Mouse (Mus musculus): Measurements from ENCODE around the gene St5. TPM values are rescaled to one million over a fixed set of nuclear protein-coding genes. Genes with fewer than 3 reads are reported as not detected.
A peak's percentile ranks its signal among the peaks of the same experiment; 100 is the strongest.

St5 gene
- polyA plus RNA-seq, 1 experiment from 2014 or later: 29.6 TPM

DNA sequence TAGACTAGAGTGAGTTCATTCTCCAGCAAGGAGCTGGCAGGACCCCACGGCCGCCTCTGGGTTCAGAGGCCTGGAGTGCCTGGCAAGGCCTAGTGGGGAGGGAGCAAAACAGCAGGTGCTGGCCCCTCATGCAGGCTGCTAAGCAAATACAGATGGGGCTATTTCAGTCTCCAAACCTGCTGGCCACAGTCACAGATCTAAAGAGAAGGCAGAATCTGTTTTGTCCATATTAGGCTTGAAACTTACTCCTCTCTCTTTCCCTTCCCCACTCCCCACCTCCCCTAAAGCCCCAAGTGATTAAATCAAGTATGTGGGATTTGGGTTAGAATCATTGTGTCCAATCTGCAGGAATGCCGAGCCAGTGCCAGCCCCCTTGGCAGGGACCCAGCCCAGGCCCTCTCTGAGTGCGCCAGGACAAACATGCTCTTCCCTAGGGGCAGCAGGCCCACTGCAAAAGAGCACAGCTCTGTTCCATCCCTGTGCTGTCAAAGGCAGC is 166.9 kb downstream of the St5 start:
- 73% methylated on average over 4 of the region's 4 CpGs for WGBS (ENCODE audit: insufficient replicate concordance)
- ATAC-seq (ENCODE audit: low read depth): no peak
- Histone ChIP-seq H3K4me3 (ENCODE audit: low read depth, low read length) (no peak overlapping the region), H3K9me3 (replicated peaks; ENCODE audit: control insufficient read depth, low read length) (no peaks in the 10 kb centered on the region), H3K4me2 (ENCODE audit: low read depth, low read length) (no peak overlapping the region), H3K4me1 (ENCODE audit: control insufficient read depth, low read depth, low read length) (no peaks in the 10 kb centered on the region), H3K9ac (ENCODE audit: low read depth, low read length) (no peak overlapping the region), H3K36me3 (ENCODE audit: control insufficient read depth, insufficient read depth) (peaks cover 4% of the 10 kb centered on the region), H3K27me3 (ENCODE audit: control insufficient read depth, insufficient read depth, low read depth, low read length) (no peaks in the 10 kb centered on the region), H3K27ac (ENCODE audit: low read length) (no peak overlapping the region)

DNA sequence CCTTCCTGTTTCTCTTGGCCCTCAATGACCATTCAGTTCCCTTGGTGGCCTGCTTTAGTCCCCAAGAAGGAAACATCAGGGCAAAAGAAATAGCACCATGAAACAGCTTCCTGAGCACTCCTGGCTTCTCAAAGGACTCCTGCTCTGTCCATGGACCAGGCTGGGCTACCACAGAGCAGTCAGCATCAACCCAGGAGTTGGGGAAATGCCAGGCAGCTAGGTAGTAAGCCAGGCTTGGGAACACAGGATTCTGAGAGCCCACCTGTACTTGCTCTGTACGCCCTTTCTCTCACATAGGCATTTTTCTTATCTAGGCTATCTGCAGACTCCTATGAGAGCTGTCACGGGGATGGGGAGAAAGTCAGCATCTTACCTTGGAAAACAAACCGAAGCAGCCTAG is 168.5 kb downstream of the St5 start:
- Histone ChIP-seq H3K27ac (ENCODE audit: low read length) (no peak overlapping the region), H3K27me3 (ENCODE audit: control insufficient read depth, insufficient read depth, low read depth, low read length) (no peaks in the 10 kb centered on the region), H3K4me3 (ENCODE audit: low read depth, low read length) (no peak overlapping the region), H3K9ac (ENCODE audit: low read depth, low read length) (no peak overlapping the region), H3K9me3 (replicated peaks; ENCODE audit: control insufficient read depth, low read length) (no peaks in the 10 kb centered on the region), H3K4me1 (ENCODE audit: control insufficient read depth, low read depth, low read length) (no peaks in the 10 kb centered on the region), H3K36me3 (ENCODE audit: control insufficient read depth, insufficient read depth) (peaks cover 4% of the 10 kb centered on the region), H3K4me2 (ENCODE audit: low read depth, low read length) (no peak overlapping the region)
- no peak for ATAC-seq (ENCODE audit: low read depth)
- 70% methylated on average over 3 of the region's 3 CpGs for WGBS (ENCODE audit: insufficient replicate concordance)

DNA sequence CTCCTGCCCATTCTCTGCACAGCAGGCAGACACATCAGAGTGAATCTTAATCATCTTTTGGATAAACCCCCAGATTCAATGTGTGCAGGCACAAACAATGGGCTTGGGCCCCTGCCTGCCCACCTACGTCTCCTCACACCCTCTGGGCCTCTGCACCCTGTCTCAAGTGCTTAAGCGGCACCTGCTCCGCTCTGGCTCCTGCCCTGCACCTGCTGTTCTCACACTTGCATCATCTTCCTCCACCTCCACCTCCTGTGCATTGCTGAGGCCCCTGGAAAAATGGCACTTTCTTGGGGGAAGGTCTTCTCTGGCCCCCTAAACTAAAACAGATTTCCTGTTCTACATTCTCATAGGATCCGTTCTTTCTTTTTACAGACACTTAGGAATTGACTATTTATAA is 169.5 kb downstream of the St5 start:
- Histone ChIP-seq H3K27ac (ENCODE audit: low read length) (no peak overlapping the region), H3K9me3 (replicated peaks; ENCODE audit: control insufficient read depth, low read length) (no peaks in the 10 kb centered on the region), H3K27me3 (ENCODE audit: control insufficient read depth, insufficient read depth, low read depth, low read length) (no peaks in the 10 kb centered on the region), H3K4me3 (ENCODE audit: low read depth, low read length) (no peak overlapping the region), H3K36me3 (ENCODE audit: control insufficient read depth, insufficient read depth) (peaks cover 4% of the 10 kb centered on the region), H3K4me2 (ENCODE audit: low read depth, low read length) (no peak overlapping the region), H3K4me1 (ENCODE audit: control insufficient read depth, low read depth, low read length) (no peaks in the 10 kb centered on the region), H3K9ac (ENCODE audit: low read depth, low read length) (no peak overlapping the region)
- 75% methylated on average over 4 of the region's 4 CpGs for WGBS (ENCODE audit: insufficient replicate concordance)
- ATAC-seq (ENCODE audit: low read depth): no peak

DNA sequence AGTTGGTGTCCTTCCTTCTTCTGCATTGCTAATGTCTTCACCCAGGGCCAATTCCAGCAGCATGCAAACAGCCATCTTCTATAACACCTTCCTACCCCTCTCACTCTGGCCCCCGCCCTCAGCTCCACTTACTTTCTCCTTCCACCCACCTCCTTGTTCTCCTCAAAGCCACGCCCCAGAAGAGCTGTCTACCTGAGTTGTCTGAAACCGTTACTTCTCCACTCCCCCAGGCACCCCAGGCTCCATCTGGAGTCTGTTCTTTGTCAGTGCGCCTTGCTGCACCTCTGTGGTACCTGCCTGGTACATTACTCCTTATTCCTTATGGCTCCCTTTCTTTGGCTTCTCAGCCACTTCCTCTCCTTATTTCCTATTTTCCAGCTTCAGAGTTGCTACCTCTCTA is 170.3 kb downstream of the St5 start:
- no peaks in the 10 kb centered on the region for H3K9me3 ChIP-seq (replicated peaks; ENCODE audit: control insufficient read depth, low read length)
- H3K27ac ChIP-seq (ENCODE audit: low read length): no peak overlapping the region
- no peak for ATAC-seq (ENCODE audit: low read depth)
- 65% methylated on average over 4 of the region's 4 CpGs for WGBS (ENCODE audit: insufficient replicate concordance)
- H3K4me2 ChIP-seq (ENCODE audit: low read depth, low read length): no peak overlapping the region
- H3K27me3 ChIP-seq (ENCODE audit: control insufficient read depth, insufficient read depth, low read depth, low read length): no peaks in the 10 kb centered on the region
- no peak overlapping the region for H3K9ac ChIP-seq (ENCODE audit: low read depth, low read length)
- H3K4me1 ChIP-seq (ENCODE audit: control insufficient read depth, low read depth, low read length): no peaks in the 10 kb centered on the region
- peaks cover 4% of the 10 kb centered on the region for H3K36me3 ChIP-seq (ENCODE audit: control insufficient read depth, insufficient read depth)
- H3K4me3 ChIP-seq (ENCODE audit: low read depth, low read length): no peak overlapping the region

DNA sequence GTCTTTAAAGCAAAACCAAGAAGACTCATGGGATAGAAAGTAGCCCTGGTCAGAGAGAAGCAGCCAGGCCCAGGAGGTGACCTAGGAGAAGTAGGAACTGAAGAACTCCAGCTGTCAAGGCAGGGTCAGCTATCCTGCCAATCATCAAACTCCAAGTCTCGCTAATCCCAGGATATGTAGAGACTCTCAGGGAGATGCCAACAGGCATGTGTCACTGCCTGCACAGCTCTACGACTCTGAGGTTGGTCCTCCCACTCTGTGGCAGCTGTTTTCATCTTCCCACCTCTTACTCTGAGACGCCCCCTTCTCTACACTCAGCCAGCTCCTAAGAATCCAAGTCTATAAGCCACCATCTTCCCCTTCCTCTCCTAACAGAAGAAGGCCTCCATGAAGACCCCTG is 170.7 kb downstream of the St5 start:
- WGBS (ENCODE audit: insufficient replicate concordance): 56% methylated on average over 3 of the region's 3 CpGs
- H3K27ac ChIP-seq (ENCODE audit: low read length): no peak overlapping the region
- no peak overlapping the region for H3K4me3 ChIP-seq (ENCODE audit: low read depth, low read length)
- ATAC-seq (ENCODE audit: low read depth): no peak
- H3K36me3 ChIP-seq (ENCODE audit: control insufficient read depth, insufficient read depth): peaks cover 4% of the 10 kb centered on the region
- H3K27me3 ChIP-seq (ENCODE audit: control insufficient read depth, insufficient read depth, low read depth, low read length): no peaks in the 10 kb centered on the region
- H3K9me3 ChIP-seq (replicated peaks; ENCODE audit: control insufficient read depth, low read length): no peaks in the 10 kb centered on the region
- no peaks in the 10 kb centered on the region for H3K4me1 ChIP-seq (ENCODE audit: control insufficient read depth, low read depth, low read length)
- no peak overlapping the region for H3K4me2 ChIP-seq (ENCODE audit: low read depth, low read length)
- no peak overlapping the region for H3K9ac ChIP-seq (ENCODE audit: low read depth, low read length)

DNA sequence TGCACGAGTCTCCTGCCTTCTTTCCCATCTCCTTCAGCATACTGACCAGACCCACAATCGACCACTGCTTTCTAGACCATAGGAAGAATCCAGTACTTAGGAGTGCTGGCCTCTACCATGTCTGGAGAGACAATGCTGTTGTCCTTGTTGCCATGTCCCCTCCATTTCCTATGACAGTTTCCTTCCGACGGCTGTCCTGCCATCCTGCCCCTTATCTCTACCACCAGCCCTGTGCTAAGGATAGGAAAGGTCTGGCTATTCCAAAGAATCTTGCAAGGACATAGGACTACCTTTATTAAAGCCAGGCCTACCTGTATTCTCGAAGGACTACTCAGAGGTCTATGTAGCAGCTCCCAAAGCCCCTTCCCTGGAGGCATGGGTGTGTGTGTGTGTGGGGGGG is 171.9 kb downstream of the St5 start:
- H3K4me3 ChIP-seq (ENCODE audit: low read depth, low read length): no peak overlapping the region
- H3K27me3 ChIP-seq (ENCODE audit: control insufficient read depth, insufficient read depth, low read depth, low read length): no peaks in the 10 kb centered on the region
- ATAC-seq (ENCODE audit: low read depth): peak; percentile 28; the same call in 1 of the 2 replicates
- no peaks in the 10 kb centered on the region for H3K4me1 ChIP-seq (ENCODE audit: control insufficient read depth, low read depth, low read length)
- no peak overlapping the region for H3K9ac ChIP-seq (ENCODE audit: low read depth, low read length)
- WGBS (ENCODE audit: insufficient replicate concordance): 38% methylated on average over 5 of the region's 5 CpGs
- H3K9me3 ChIP-seq (replicated peaks; ENCODE audit: control insufficient read depth, low read length): no peaks in the 10 kb centered on the region
- no peak overlapping the region for H3K4me2 ChIP-seq (ENCODE audit: low read depth, low read length)
- H3K27ac ChIP-seq (ENCODE audit: low read length): no peak overlapping the region
- peaks cover 4% of the 10 kb centered on the region for H3K36me3 ChIP-seq (ENCODE audit: control insufficient read depth, insufficient read depth)

DNA sequence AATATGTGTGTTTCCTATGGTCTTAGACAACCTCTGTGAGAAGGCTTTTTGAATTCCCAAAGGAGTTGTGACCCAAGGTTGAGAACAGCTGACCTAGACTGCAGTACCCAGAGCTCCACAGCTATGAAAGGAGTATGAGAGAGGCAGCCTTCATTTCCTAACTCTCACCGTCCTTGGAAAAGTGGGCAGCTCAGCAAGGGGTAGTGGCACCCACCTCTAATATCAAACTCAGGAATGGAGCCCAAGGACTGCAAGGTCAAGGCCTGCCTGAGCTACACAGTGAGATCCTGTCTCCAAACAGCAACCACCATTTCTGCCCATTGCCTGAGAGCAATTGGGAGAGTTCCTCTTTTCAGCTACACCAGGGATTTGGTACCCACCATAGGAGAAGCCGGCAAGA is 173.7 kb downstream of the St5 start:
- no peak overlapping the region for H3K27ac ChIP-seq (ENCODE audit: low read length)
- no peaks in the 10 kb centered on the region for H3K27me3 ChIP-seq (ENCODE audit: control insufficient read depth, insufficient read depth, low read depth, low read length)
- WGBS (ENCODE audit: insufficient replicate concordance): 43% methylated on average over 2 of the region's 2 CpGs
- H3K36me3 ChIP-seq (ENCODE audit: control insufficient read depth, insufficient read depth): peaks cover 9% of the 10 kb centered on the region
- H3K4me1 ChIP-seq (ENCODE audit: control insufficient read depth, low read depth, low read length): no peaks in the 10 kb centered on the region
- H3K4me3 ChIP-seq (ENCODE audit: low read depth, low read length): no peak overlapping the region
- H3K4me2 ChIP-seq (ENCODE audit: low read depth, low read length): no peak overlapping the region
- ATAC-seq (ENCODE audit: low read depth): no peak
- no peaks in the 10 kb centered on the region for H3K9me3 ChIP-seq (replicated peaks; ENCODE audit: control insufficient read depth, low read length)
- no peak overlapping the region for H3K9ac ChIP-seq (ENCODE audit: low read depth, low read length)

DNA sequence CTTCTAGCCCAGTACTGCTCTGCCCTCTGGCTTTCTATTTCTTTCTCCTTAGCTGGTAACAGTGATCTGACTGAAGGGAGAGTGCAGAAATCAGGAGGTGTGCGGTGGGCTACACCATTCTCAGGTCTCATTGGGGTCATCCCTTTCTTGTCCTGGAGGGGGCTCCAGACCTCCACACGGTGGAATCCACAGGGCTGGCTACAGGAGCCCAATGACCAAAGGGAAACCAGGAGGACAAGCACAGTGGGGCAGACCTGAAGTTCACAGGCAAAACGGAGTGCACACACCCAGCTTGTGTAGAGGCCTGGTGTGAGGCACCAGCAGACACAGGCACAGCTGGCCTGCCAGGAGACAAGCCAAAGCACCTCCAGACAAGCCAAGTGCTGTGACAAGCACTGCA is 175.0 kb downstream of the St5 start:
- 22% methylated on average over 3 of the region's 3 CpGs for WGBS (ENCODE audit: insufficient replicate concordance)
- H3K27me3 ChIP-seq (ENCODE audit: control insufficient read depth, insufficient read depth, low read depth, low read length): no peaks in the 10 kb centered on the region

DNA sequence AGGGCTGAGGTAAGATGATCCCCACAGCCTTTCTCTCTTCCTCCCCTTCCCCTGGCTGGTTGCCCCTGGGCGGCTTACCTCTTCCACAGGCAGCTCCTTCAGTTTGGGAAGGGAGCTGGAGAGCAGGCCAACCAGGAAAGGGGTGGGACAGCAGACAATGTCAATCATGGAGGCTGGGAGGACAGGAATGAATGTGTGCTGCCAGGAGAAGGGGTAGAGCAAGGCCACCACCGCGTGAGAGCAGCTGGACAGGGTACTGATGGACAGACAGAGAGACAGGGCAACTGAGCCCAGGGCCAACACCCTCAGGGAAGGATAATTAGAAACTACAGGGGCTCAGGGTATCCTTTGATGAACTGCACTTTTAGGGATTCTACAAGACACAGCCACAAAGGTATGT is 175.9 kb downstream of the St5 start:
- H3K4me1 ChIP-seq (ENCODE audit: control insufficient read depth, low read depth, low read length): no peaks in the 10 kb centered on the region
- H3K36me3 ChIP-seq (ENCODE audit: control insufficient read depth, insufficient read depth): peaks cover 24% of the 10 kb centered on the region
- ATAC-seq (ENCODE audit: low read depth): no peak
- 75% methylated on average over 3 of the region's 3 CpGs for WGBS (ENCODE audit: insufficient replicate concordance)
- no peaks in the 10 kb centered on the region for H3K27me3 ChIP-seq (ENCODE audit: control insufficient read depth, insufficient read depth, low read depth, low read length)
- H3K4me3 ChIP-seq (ENCODE audit: low read depth, low read length): no peak overlapping the region
- H3K9me3 ChIP-seq (replicated peaks; ENCODE audit: control insufficient read depth, low read length): no peaks in the 10 kb centered on the region
- no peak overlapping the region for H3K4me2 ChIP-seq (ENCODE audit: low read depth, low read length)
- H3K9ac ChIP-seq (ENCODE audit: low read depth, low read length): no peak overlapping the region
- no peak overlapping the region for H3K27ac ChIP-seq (ENCODE audit: low read length)

More for the DNA sequence above, 175.0 kb downstream of the St5 start:
- Histone ChIP-seq H3K9me3 (replicated peaks; ENCODE audit: control insufficient read depth, low read length) (no peaks in the 10 kb centered on the region), H3K4me2 (ENCODE audit: low read depth, low read length) (no peak overlapping the region), H3K9ac (ENCODE audit: low read depth, low read length) (no peak overlapping the region), H3K36me3 (ENCODE audit: control insufficient read depth, insufficient read depth) (peaks cover 17% of the 10 kb centered on the region), H3K4me3 (ENCODE audit: low read depth, low read length) (no peak overlapping the region), H3K27ac (ENCODE audit: low read length) (no peak overlapping the region), H3K4me1 (ENCODE audit: control insufficient read depth, low read depth, low read length) (no peaks in the 10 kb centered on the region)
- no peak for ATAC-seq (ENCODE audit: low read depth)

Measured in liver, embryonic 16.5 days (tissue).